ENCODE assay signal across 25 mouse cellular contexts in genomic region chr2:156848526-156849182, GRCm38 (mm10). TPM values are rescaled to one million over a fixed set of nuclear protein-coding genes. Genes with fewer than 3 reads are reported as not detected.
DNase-seq lines count a peak whose midpoint lies in the region; ATAC-seq and TF ChIP-seq lines count a peak whose summit lies in the region.
"Had no signal": no experiment of that assay in that cellular context is flagged by ENCODE, and none has a peak within 500 bp of the region (broad histone marks: within the 10 kb centered on the region; RNA-seq: fewer than 3 reads in every experiment).

No protein-coding gene starts in this region.

- TF ChIP-seq CTCF in heart, adult 2 months (IDR thresholded peaks at IDR 0.05), result no peak
- TF ChIP-seq CTCF in lung, adult 2 months (IDR thresholded peaks at IDR 0.05; ENCODE audit: insufficient read depth, low read length), result no peak

- WGBS in forebrain, embryonic 15.5 days, result 87% methylated on average over 6 of the region's 6 CpGs
- 93% methylated on average over 6 of the region's 6 CpGs for WGBS in forebrain, embryonic 14.5 days
- 68% methylated on average over 6 of the region's 6 CpGs for WGBS in heart, adult 2 months
- WGBS in lung, adult 2 months, result 73% methylated on average over 6 of the region's 6 CpGs

- no peaks in the 10 kb centered on the region for H3K9me3 ChIP-seq in forebrain, embryonic 15.5 days
- H3K9me3 ChIP-seq in forebrain, embryonic 14.5 days (replicated peaks; ENCODE audit: control insufficient read depth, low read length), result no peaks in the 10 kb centered on the region
- H3K9me3 ChIP-seq: G1E; lung, embryonic 15.5 days; neural tube, embryonic 12.5 days had no signal

- H3K4me2 ChIP-seq in forebrain, embryonic 15.5 days (replicated peaks), result no peak overlapping the region
- H3K4me2 ChIP-seq in forebrain, embryonic 14.5 days (ENCODE audit: low read length), result no peak overlapping the region
- H3K4me2 ChIP-seq: heart, embryonic 11.5 days; hindbrain, embryonic 14.5 days; lung, embryonic 15.5 days; neural tube, embryonic 12.5 days had no signal

- no peaks in the 10 kb centered on the region for H3K27me3 ChIP-seq in forebrain, embryonic 15.5 days
- H3K27me3 ChIP-seq in forebrain, embryonic 14.5 days (replicated peaks; ENCODE audit: control insufficient read depth, insufficient read depth, low read length), result no peaks in the 10 kb centered on the region
- H3K27me3 ChIP-seq in heart, adult 2 months (ENCODE audit: control insufficient read depth, insufficient read depth, low read length), result no peaks in the 10 kb centered on the region
- H3K27me3 ChIP-seq: lung, embryonic 15.5 days; neural tube, embryonic 12.5 days; Patski had no signal

- H3K4me3 ChIP-seq in forebrain, embryonic 15.5 days, result no peak overlapping the region
- H3K4me3 ChIP-seq in forebrain, embryonic 14.5 days (ENCODE audit: low read depth, low read length), result no peak overlapping the region
- H3K4me3 ChIP-seq in heart, adult 2 months, result no peak overlapping the region
- H3K4me3 ChIP-seq in lung, adult 2 months (replicated peaks; ENCODE audit: extremely low read depth, low read depth, low read length), result no peak overlapping the region
- H3K4me3 ChIP-seq: erythroblast, embryonic 14.5 days; gastrocnemius, adult 2 months; lung, embryonic 15.5 days; neural tube, embryonic 12.5 days had no signal

- no peaks in the 10 kb centered on the region for H3K79me2 ChIP-seq in heart, adult 2 months (replicated peaks; ENCODE audit: control insufficient read depth, insufficient read depth, low read length)

- H3K4me1 ChIP-seq in forebrain, embryonic 15.5 days, result peaks cover 32% of the 10 kb centered on the region
- H3K4me1 ChIP-seq in forebrain, embryonic 14.5 days (ENCODE audit: control insufficient read depth, insufficient read depth, low read length), result peaks cover 15% of the 10 kb centered on the region
- no peaks in the 10 kb centered on the region for H3K4me1 ChIP-seq in heart, adult 2 months (ENCODE audit: control insufficient read depth, insufficient read depth, low read length)
- peaks cover 6% of the 10 kb centered on the region for H3K4me1 ChIP-seq in lung, adult 2 months (ENCODE audit: control insufficient read depth, insufficient read depth, low read length)

- no peak for TF ChIP-seq POLR2A in heart, adult 2 months (IDR thresholded peaks at IDR 0.05; ENCODE audit: insufficient read depth, low read depth, low read length)
- no peak for TF ChIP-seq POLR2A in lung, adult 2 months (IDR thresholded peaks at IDR 0.05; ENCODE audit: borderline replicate concordance, extremely low read depth, low read depth, low read length)

- peaks cover 16% of the 10 kb centered on the region for H3K36me3 ChIP-seq in forebrain, embryonic 15.5 days
- peaks cover 70% of the 10 kb centered on the region for H3K36me3 ChIP-seq in forebrain, embryonic 14.5 days (ENCODE audit: control insufficient read depth, insufficient read depth, low read length)
- H3K36me3 ChIP-seq in heart, adult 2 months (ENCODE audit: control insufficient read depth, insufficient read depth, low read length), result no peaks in the 10 kb centered on the region

- intact Hi-C loops in heart, adult 2 months (cut with DNase I), result loop anchor here (10.0 kb wide), 1 partner anchor 304 kb away; the partner anchor contains the start of gene Aar2

- no peak for DNase-seq in forebrain, embryonic 14.5 days (ENCODE audit: low spot score)
- DNase-seq in heart, postnatal 4 days, result peak; percentile 14
- DNase-seq in heart, adult 2 months, result no peak
- DNase-seq in lung, postnatal 10 days, result peak; percentile 27
- no peak for DNase-seq in lung, adult 2 months
- peak; percentile 38 for DNase-seq in brain, adult 2 months (ENCODE audit: low read depth, low spot score)
- DNase-seq in adrenal gland, adult 8-10 months, result no peak
- DNase-seq: adrenal gland, postnatal 25 days; cerebellum, adult 18-20 months; cerebellum, postnatal 14 days; gastrocnemius, adult 2 months; liver; thymus, adult 2 months; thymus, postnatal 36 days had no signal

- ATAC-seq in forebrain, embryonic 15.5 days (replicated peaks), result no peak
- ATAC-seq in forebrain, embryonic 14.5 days, result no peak
- ATAC-seq: intestine, postnatal 0 days; midbrain, embryonic 16.5 days had no signal

- no peak for TF ChIP-seq EP300 in heart, adult 2 months (IDR thresholded peaks at IDR 0.05; ENCODE audit: insufficient read depth, low read depth, low read length)

- H3K9ac ChIP-seq in forebrain, embryonic 15.5 days (replicated peaks), result no peak overlapping the region
- H3K9ac ChIP-seq in forebrain, embryonic 14.5 days (ENCODE audit: low read length), result no peak overlapping the region
- H3K9ac ChIP-seq in heart, adult 2 months (ENCODE audit: low read depth, low read length), result no peak overlapping the region
- H3K9ac ChIP-seq: hindbrain, embryonic 14.5 days; liver, embryonic 14.5 days; lung, embryonic 15.5 days; neural tube, embryonic 12.5 days had no signal

- peak overlapping the region; percentile 23; the same call in 1 of the 2 replicates for H3K27ac ChIP-seq in forebrain, embryonic 15.5 days (replicated peaks)
- H3K27ac ChIP-seq in forebrain, embryonic 14.5 days (ENCODE audit: low read depth, low read length), result no peak overlapping the region
- H3K27ac ChIP-seq in heart, adult 2 months, result no peak overlapping the region
- H3K27ac ChIP-seq: gastrocnemius, adult 2 months; hindbrain, embryonic 14.5 days; liver, embryonic 14.5 days; lung, embryonic 15.5 days; neural tube, embryonic 12.5 days had no signal

RNA-seq across cellular contexts. Expression of gene Tgif2, which starts 8.8 kb away (rescaled TPM):
- 42.4 and 45.2 TPM in 2 replicates for polyA plus RNA-seq in forebrain, embryonic 15.5 days (2015; fragmentation: Nextera tagmentation; extraction: Ambion mirVana)
- 45.1 and 48.0 TPM in 2 replicates for polyA plus RNA-seq in forebrain, embryonic 14.5 days (2014; fragmentation: Nextera tagmentation; extraction: Ambion mirVana)
- 10 to 100 TPM; 18.2 to 19.3 TPM for total RNA-seq in heart, postnatal 4 days (2021)
- under 1 TPM; 0.63 to 0.66 TPM for total RNA-seq in heart, adult 2 months (2021)
- polyA plus RNA-seq in heart, adult 2 months (2012; rRNA removed), result 0.76 and 1.2 TPM in 2 replicates
- 8.4 and 11.8 TPM in 2 replicates for polyA plus RNA-seq in lung, adult 2 months (2012; rRNA removed)
- 1 to 10 TPM; 2.4 to 4.0 (median 3.8) TPM for total RNA-seq in adrenal gland, adult 8-10 months (2022)

RNA-seq across cellular contexts. Expression of gene 4930518I15Rik, which starts 9.1 kb away (rescaled TPM):
- 11.2 and 12.1 TPM in 2 replicates for polyA plus RNA-seq in forebrain, embryonic 15.5 days (2015; fragmentation: Nextera tagmentation; extraction: Ambion mirVana)
- 2.7 and 4.7 TPM in 2 replicates for polyA plus RNA-seq in forebrain, embryonic 14.5 days (2014; fragmentation: Nextera tagmentation; extraction: Ambion mirVana)
- total RNA-seq in heart, postnatal 4 days (2021), result 1 to 10 TPM; 1.3 to 2.0 TPM
- under 1 TPM; 0.55 to 0.84 TPM for total RNA-seq in heart, adult 2 months (2021)
- polyA plus RNA-seq in heart, adult 2 months (2012; rRNA removed), result 0.59 and 1.7 TPM in 2 replicates
- polyA plus RNA-seq in lung, adult 2 months (2012; rRNA removed), result 0.89 and 1.7 TPM in 2 replicates
- total RNA-seq in adrenal gland, adult 8-10 months (2022), result 1 to 10 TPM; 2.6 to 6.2 (median 4.0) TPM

RNA-seq across cellular contexts. Expression of gene Rab5if, which starts 14.3 kb away (rescaled TPM):
- 144 and 145 TPM in 2 replicates for polyA plus RNA-seq in forebrain, embryonic 15.5 days (2015; fragmentation: Nextera tagmentation; extraction: Ambion mirVana)
- polyA plus RNA-seq in forebrain, embryonic 14.5 days (2014; fragmentation: Nextera tagmentation; extraction: Ambion mirVana), result 163 and 174 TPM in 2 replicates
- 100 to 1,000 TPM; 136 to 142 TPM for total RNA-seq in heart, postnatal 4 days (2021)
- 100 to 1,000 TPM; 104 to 116 TPM for total RNA-seq in heart, adult 2 months (2021)
- 64.4 and 119 TPM in 2 replicates for polyA plus RNA-seq in heart, adult 2 months (2012; rRNA removed)
- polyA plus RNA-seq in lung, adult 2 months (2012; rRNA removed), result 82.5 and 104 TPM in 2 replicates
- 100 to 1,000 TPM; 134 to 305 (median 233) TPM for total RNA-seq in adrenal gland, adult 8-10 months (2022)

RNA-seq across cellular contexts. Expression of gene Sla2, which starts 38.3 kb away (rescaled TPM):
- polyA plus RNA-seq in forebrain, embryonic 15.5 days (2015; fragmentation: Nextera tagmentation; extraction: Ambion mirVana), result 0.09 and 0.18 TPM in 2 replicates
- polyA plus RNA-seq in forebrain, embryonic 14.5 days (2014; fragmentation: Nextera tagmentation; extraction: Ambion mirVana), result 0.09 and 0.11 TPM in 2 replicates
- not detected for total RNA-seq in heart, postnatal 4 days (2021)
- not detected for total RNA-seq in heart, adult 2 months (2021)
- polyA plus RNA-seq in heart, adult 2 months (2012; rRNA removed), result 0.33 TPM in 1 of 2 replicates, not detected in the other
- polyA plus RNA-seq in lung, adult 2 months (2012; rRNA removed), result 0.86 and 0.95 TPM in 2 replicates
- total RNA-seq in adrenal gland, adult 8-10 months (2022), result under 1 TPM in 1 of 4 experiments, not detected in 3; 0.14 TPM
- total RNA-seq: adrenal gland, postnatal 25 days; gastrocnemius, adult 2 months had no signal
- polyA plus RNA-seq: midbrain, embryonic 16.5 days had no signal

Comparison
In these comparisons a context has a peak if more than half of its experiments do, and no peak if none do; other contexts are left out.
1. DNase-seq: peak in heart, postnatal 4 days (single experiment), lung, postnatal 10 days (single experiment) and brain, adult 2 months (single experiment); none in forebrain, embryonic 14.5 days (single experiment), heart, adult 2 months (0 of 2), lung, adult 2 months (single experiment) and adrenal gland, adult 8-10 months (single experiment).